Mouse (Mus musculus) cerebellum, adult 8-10 months (tissue): ENCODE measurements at regions not wholly inside any gene's neighbourhood (a gene's known extent, or its start where the extent isn't known, plus 50 kb on each side); places are given as distances from the start of the nearest gene placed in this dataset.

Experiments used
- DNase-seq: peaks from one replicate; pipeline ENCODE4 v3.0.0; 2022

GRCm38 (mm10) chr17:82731561-82731960, 483.5 kb upstream of the Pkdcc start:
- DNase-seq: no peak

GRCm38 (mm10) chr17:82742445-82742844, 472.6 kb upstream of the Pkdcc start:
- DNase-seq: no peak

- no peak for DNase-seq
Observed at GRCm38 (mm10) chr17:82757400-82757799, 457.7 kb upstream of the Pkdcc start.

GRCm38 (mm10) chr17:82779096-82779495, 436.0 kb upstream of the Pkdcc start:
- DNase-seq: no peak

GRCm38 (mm10) chr17:82822129-82822528, 393.0 kb upstream of the Pkdcc start:
- no peak for DNase-seq

GRCm38 (mm10) chr17:82824057-82824456, 391.0 kb upstream of the Pkdcc start:
- no peak for DNase-seq

GRCm38 (mm10) chr17:82824619-82825018, 390.5 kb upstream of the Pkdcc start:
- no peak for DNase-seq

GRCm38 (mm10) chr17:82827170-82827569, 387.9 kb upstream of the Pkdcc start:
- DNase-seq: no peak

- DNase-seq: no peak
Observed at GRCm38 (mm10) chr17:82827841-82828240, 387.3 kb upstream of the Pkdcc start.

GRCm38 (mm10) chr17:82828434-82828997, 386.6 kb upstream of the Pkdcc start:
- no peak for DNase-seq

GRCm38 (mm10) chr17:82829415-82829814, 385.7 kb upstream of the Pkdcc start:
- DNase-seq: no peak

- no peak for DNase-seq
Observed at GRCm38 (mm10) chr17:82834177-82834576, 380.9 kb upstream of the Pkdcc start.

- DNase-seq: no peak
Observed at GRCm38 (mm10) chr17:82836115-82836514, 379.0 kb upstream of the Pkdcc start.

GRCm38 (mm10) chr17:82846776-82847494, 368.2 kb upstream of the Pkdcc start:
- DNase-seq: no peak

- DNase-seq: peak; percentile 39
Observed at GRCm38 (mm10) chr17:82857199-82858147, 357.6 kb upstream of the Pkdcc start.

- no peak for DNase-seq
Observed at GRCm38 (mm10) chr17:82860391-82860790, 354.7 kb upstream of the Pkdcc start.

GRCm38 (mm10) chr17:82860966-82861365, 354.1 kb upstream of the Pkdcc start:
- no peak for DNase-seq

GRCm38 (mm10) chr17:82877131-82877530, 338.0 kb upstream of the Pkdcc start:
- DNase-seq: no peak

- DNase-seq: no peak
Observed at GRCm38 (mm10) chr17:82900602-82901001, 314.5 kb upstream of the Pkdcc start.

GRCm38 (mm10) chr17:82901098-82901891, 313.8 kb upstream of the Pkdcc start:
- DNase-seq: no peak

GRCm38 (mm10) chr17:82904961-82905360, 310.1 kb upstream of the Pkdcc start:
- no peak for DNase-seq

- no peak for DNase-seq
Observed at GRCm38 (mm10) chr17:82905483-82905882, 309.6 kb upstream of the Pkdcc start.

GRCm38 (mm10) chr17:82909189-82909588, 305.9 kb upstream of the Pkdcc start:
- DNase-seq: no peak
